Mouse (Mus musculus) G1E-ER4 (cell line): ENCODE data around the gene Wnt8b. TPM values are rescaled to one million over a fixed set of nuclear protein-coding genes. Genes with fewer than 3 reads are reported as not detected.

Experiments used
- GATA1 ChIP-seq: IDR thresholded peaks from one replicate; pipeline ENCODE4 v1.8.0; 2012; ENCODE audit warnings: low read length, inconsistent platforms
- polyA plus RNA-seq: library from polyadenylated mRNA; stranded (reverse); fragments of >175 nt; gene quantifications from 2 replicates; pipeline ENCODE4 v1.2.3, GENCODE M21; 2012

Gene Wnt8b
- polyA plus RNA-seq, 1 experiment, result not detected

DNA sequence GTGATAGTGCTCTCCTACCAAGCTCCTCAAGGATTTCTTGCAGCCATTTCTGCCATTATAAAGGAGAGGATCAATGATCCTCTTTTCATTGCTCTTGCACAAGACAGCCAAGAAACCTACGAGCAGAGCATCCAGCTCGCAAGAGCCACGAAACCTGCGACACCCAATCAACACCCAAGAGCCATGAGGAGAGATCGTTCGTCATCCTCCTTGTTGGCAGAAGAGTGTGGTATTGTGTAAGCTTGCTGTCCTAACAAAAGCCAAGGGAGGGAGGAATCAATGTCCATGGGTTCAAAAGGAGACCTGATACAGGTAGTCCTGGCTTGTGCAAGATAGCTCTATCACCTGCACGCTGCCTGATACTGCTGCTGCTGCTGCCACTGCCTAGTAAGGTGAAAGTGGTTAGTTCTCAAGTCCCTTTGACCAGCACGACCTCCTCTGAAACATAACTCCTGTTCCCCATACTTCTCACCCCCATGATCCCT, 49.5 kb downstream of the Wnt8b start:
- TF ChIP-seq GATA1, result no peak

DNA sequence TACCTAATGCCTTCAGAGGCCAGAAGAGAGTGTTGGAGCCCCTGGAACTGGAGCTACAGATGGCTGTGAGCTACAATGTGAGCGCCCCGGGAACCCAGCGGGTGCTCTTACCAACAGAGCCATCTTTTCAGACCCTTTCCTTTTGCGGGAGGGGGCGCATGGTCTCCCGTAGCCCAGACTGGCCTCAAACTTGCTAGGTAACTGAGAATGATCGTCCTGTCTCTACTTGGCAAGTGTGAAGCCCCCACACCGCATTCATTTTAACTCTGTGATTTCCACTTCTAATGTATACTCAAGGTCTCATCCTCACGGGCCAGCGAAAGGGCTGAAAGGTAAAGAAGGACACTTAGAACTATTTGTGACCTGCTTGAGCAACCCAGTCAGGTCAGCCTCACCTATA, 51.1 kb downstream of the Wnt8b start:
- no peak for TF ChIP-seq GATA1

GRCm38 (mm10) chr19:44544775-44545174, 51.5 kb downstream of the Wnt8b start:
- no peak for TF ChIP-seq GATA1

DNA sequence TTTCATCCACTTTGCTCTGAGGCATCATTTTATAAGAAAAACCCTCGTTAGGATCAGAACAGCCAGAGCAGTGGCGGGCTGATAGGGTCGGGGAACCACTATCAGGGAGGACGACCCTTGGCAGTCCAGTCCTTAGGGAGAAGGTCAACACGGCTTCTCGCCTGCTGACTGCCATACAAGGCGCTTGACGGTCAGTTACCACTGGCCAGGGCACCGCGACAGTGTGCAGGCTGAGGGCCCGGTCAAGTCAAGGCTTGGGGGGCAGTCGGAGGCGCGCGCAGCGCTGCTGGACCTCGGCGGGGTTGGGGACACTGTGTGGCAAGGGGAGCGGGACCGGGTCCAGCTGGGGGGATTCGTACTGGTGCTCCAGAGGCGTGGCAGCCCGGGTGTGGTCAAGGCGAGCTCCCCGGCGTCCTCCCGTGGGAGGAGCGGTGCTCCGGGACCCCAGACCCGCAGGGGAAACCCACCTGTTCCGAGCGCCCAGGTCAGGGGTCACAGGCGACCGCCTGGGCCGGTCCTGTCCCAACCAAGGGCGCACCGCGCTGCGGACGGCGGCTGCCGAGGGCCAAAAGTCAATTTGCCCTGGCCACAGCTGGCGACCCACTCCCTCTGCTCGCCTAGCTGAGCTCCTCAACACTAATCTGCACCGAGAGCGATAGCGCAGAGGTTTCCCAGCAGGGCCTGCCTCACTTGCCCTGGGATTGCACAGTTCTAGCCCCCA, 52.2 kb downstream of the Wnt8b start, which contains the start of gene Sec31b:
TSS of gene Sec31b (minus strand) at position 544 of the 721 bp plus-strand sequence.
- TF ChIP-seq GATA1, result no peak

DNA sequence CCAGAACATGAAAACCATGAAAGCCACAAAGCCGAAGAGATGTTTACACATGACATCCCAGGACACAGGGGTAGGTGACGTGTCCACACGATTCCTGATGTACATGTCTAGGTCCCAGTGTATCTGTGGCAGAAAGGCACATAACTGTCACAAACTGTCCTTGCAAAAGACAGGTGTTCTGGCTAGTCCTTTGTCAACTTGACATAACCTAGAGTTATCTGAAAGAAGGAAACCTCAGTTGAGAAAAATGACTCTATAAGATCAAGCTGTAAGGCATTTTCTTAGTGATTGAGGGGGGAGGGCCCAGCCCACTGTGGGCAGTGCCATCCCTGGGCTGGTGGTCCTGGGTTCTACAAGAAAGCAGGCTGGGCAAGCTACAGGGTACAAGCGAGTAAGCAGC, 59.5 kb downstream of the Wnt8b start, which contains the start of gene Gm20538:
TSS of gene Gm20538 (minus strand) at position 101 of the 400 bp plus-strand sequence.
- TF ChIP-seq GATA1, result no peak

DNA sequence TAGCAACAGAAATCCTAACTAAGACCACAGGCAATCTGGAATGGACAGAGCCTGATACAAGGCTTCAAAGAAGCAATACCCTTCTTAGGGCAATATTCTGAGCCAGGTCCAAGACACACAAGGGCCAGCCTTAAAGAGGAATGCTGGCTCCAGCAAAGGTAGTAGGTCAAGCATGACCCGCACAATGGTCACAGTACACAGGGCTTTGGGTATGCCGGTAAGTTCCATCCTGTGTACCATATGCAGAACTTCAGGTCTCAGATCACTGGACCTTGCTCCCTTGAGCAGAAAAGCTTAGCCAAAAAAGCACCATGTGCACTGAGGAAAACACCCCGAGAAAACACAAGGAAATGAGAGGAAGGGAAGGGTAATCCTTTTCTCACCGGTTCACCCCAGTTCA, 60.0 kb downstream of the Wnt8b start:
- no peak for TF ChIP-seq GATA1

GRCm38 (mm10) chr19:44554490-44554860, 61.2 kb downstream of the Wnt8b start:
- TF ChIP-seq GATA1, result no peak

DNA sequence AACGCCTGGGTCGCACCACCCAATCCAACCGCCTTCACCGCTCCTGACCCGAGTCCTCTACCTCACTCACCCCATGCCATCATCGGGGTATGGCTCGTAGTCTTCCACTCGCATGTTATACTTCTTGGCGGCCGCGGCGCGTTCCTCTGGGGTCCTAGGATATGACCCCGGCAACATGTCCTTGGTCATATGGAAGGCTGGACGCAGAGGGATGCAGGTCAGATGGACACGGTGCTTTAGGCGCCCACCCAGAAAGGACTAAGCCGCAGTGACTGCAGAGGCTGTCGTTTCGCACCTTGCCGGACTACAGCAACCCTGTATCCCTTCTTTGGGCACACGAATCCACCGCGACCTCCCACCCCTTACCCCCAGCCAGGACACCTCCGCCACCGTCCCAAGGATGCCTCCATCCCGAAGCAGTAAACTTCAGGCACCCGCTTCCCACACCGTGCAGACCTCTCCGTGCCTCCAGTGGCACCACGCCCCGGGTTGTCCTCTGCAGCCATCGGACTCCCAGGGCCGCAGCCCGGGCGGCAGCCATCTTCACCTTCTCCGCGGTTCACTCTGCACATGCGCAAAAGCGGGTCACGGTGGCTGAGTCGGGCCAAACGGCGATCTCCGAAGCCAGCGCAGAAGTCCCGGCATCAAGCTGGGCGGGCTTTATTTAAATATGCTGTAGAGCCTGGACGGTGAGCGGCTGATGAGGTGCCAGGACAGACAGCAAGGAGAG, 61.8 kb downstream of the Wnt8b start, which contains the start of gene Ndufb8:
TSS of gene Ndufb8 (minus strand) at position 580 of the 730 bp plus-strand sequence.
- no peak for TF ChIP-seq GATA1

DNA sequence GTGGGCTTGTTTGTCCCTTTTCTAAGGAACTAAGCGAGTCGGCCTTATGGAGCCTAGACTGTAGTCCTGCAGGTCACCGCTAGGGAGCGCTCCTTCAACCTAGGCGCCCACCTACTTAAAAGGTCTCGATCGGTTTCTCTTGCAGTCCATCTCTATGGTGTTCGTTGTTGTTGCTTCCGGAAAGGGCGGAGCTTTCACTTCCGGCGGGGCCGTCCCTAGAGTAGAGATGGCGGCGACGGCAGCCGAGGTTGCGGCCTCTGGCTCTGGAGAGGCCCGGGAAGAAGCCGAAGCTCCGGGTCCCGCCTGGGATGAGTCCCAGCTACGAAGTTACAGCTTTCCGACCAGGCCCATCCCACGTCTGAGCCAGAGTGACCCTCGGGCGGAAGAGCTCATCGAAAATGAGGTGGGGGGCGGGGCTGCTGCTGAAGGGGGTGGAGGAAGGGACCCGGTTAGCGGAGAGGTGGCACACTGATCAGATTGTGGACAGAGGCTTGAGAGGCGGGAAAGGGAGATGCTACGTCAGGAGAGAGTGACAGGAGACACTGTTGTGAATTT, 69.5 kb downstream of the Wnt8b start, which contains the start of gene Hif1an:
TSS of gene Hif1an (plus strand) at position 199 of the 555 bp plus-strand sequence.
- TF ChIP-seq GATA1, result no peak

Other genes with a start within 250 kb of the Wnt8b start
- gene Scd2, start 199.8 kb upstream of the Wnt8b start, polyA plus RNA-seq, result 49.6 and 100 TPM in 2 replicates
- gene Scd4, start 160.4 kb upstream of the Wnt8b start, polyA plus RNA-seq, result 0.48 and 0.63 TPM in 2 replicates
- 3.0 and 3.6 TPM in 2 replicates for gene Scd1, start 85.6 kb upstream of the Wnt8b start, polyA plus RNA-seq
- gene Sec31b, start 52.4 kb downstream of the Wnt8b start, polyA plus RNA-seq, result 0.25 and 0.31 TPM in 2 replicates
- not detected in 2 replicates for gene Gm20538, start 59.4 kb downstream of the Wnt8b start, polyA plus RNA-seq
- 300 and 390 TPM in 2 replicates for gene Ndufb8, start 62.0 kb downstream of the Wnt8b start, polyA plus RNA-seq
- 16.9 and 20.7 TPM in 2 replicates for gene Hif1an, start 69.4 kb downstream of the Wnt8b start, polyA plus RNA-seq